Mouse (Mus musculus): Measurements from ENCODE around the gene Taco1. TPM values are rescaled to one million over a fixed set of nuclear protein-coding genes. Genes with fewer than 3 reads are reported as not detected.

Gene Taco1
- total RNA-seq, 2 experiments from 2014 or later: 14.0 TPM

Other genes starting within 250 kb of the Taco1 start
- 10 to 100 TPM; 52.7 to 54.0 TPM for gene Cyb561, start 112.7 kb upstream of the Taco1 start, total RNA-seq (2021)
- 10 to 100 TPM in 1 of 2 experiments, 1 to 10 TPM in 1; 7.5 to 10.6 TPM for gene Ace, start 98.1 kb upstream of the Taco1 start, total RNA-seq (2021)
- gene Ace3, start 71.4 kb upstream of the Taco1 start, total RNA-seq (2021): not detected
- 1 to 10 TPM; 1.6 to 1.9 TPM for gene Kcnh6, start 57.9 kb upstream of the Taco1 start, total RNA-seq (2021)
- gene Dcaf7, start 29.2 kb upstream of the Taco1 start, total RNA-seq (2021): 100 to 1,000 TPM; 228 to 235 TPM
- 10 to 100 TPM; 23.0 to 23.6 TPM for gene Map3k3, start 18.6 kb downstream of the Taco1 start, total RNA-seq (2021)
- gene Gm10840, start 94.8 kb downstream of the Taco1 start, total RNA-seq (2021): 1 to 10 TPM in 1 of 2 experiments, not detected in 1; 1.5 TPM
- 10 to 100 TPM; 79.4 to 89.1 TPM for gene Limd2, start 94.8 kb downstream of the Taco1 start, total RNA-seq (2021)
- gene Strada, start 136.1 kb downstream of the Taco1 start, total RNA-seq (2021): 10 to 100 TPM; 27.5 to 28.2 TPM
- gene Ccdc47, start 150.3 kb downstream of the Taco1 start, total RNA-seq (2021): 10 to 100 TPM; 77.3 to 85.3 TPM
- gene Ddx42, start 150.9 kb downstream of the Taco1 start, total RNA-seq (2021): 10 to 100 TPM; 67.9 to 72.7 TPM
- 10 to 100 TPM; 31.0 to 32.8 TPM for gene Ftsj3, start 190.0 kb downstream of the Taco1 start, total RNA-seq (2021)
- 100 to 1,000 TPM; 127 to 134 TPM for gene Psmc5, start 190.1 kb downstream of the Taco1 start, total RNA-seq (2021)
- 10 to 100 TPM; 13.8 to 14.1 TPM for gene Smarcd2, start 206.9 kb downstream of the Taco1 start, total RNA-seq (2021)
- gene Tcam1, start 210.6 kb downstream of the Taco1 start, total RNA-seq (2021): under 1 TPM; 0.21 to 0.22 TPM
- gene Gh, start 235.8 kb downstream of the Taco1 start, total RNA-seq (2021): not detected
- under 1 TPM; 0.58 to 0.79 TPM for gene Cd79b, start 248.7 kb downstream of the Taco1 start, total RNA-seq (2021)